Comparison of ENCODE assay signal across 8 mouse cellular contexts in the genomic region with DNA sequence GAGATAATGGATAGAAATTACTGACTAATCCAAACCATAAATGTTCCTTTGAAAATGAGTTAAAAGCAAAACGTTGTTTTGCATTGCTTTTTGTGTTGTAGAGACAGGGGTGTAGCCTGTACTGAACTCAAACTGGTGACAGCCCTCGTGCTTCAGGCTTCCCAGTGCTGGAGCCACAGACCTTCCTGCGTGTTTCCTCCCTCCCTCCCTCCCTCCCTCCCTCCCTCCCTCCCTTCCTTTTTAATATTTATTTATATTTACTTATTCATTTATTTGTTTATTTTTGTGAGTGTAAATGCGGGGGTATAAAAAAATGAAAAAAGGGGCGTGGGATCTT. TPM values are rescaled to one million over a fixed set of nuclear protein-coding genes. Genes with fewer than 3 reads are reported as not detected.
DNase-seq lines count a peak whose midpoint lies in the region; ATAC-seq and TF ChIP-seq lines count a peak whose summit lies in the region.

No protein-coding gene starts in this region.

- peak overlapping the region; percentile 55 for H3K4me3 ChIP-seq in heart, postnatal 0 days (ENCODE audit: low read depth, low read length)
- peak overlapping the region; percentile 70; the same call in 1 of the 2 replicates for H3K4me3 ChIP-seq in brown adipose tissue, adult 24 weeks (ENCODE audit: insufficient read depth, low read depth, low read length)
- H3K4me3 ChIP-seq in hindbrain, embryonic 14.5 days (replicated peaks; ENCODE audit: low read length): peak overlapping the region; percentile 52
- peak overlapping the region; percentile 48 for H3K4me3 ChIP-seq in midbrain, embryonic 13.5 days (replicated peaks)

- TF ChIP-seq EP300 in heart, postnatal 0 days (IDR thresholded peaks at IDR 0.05; ENCODE audit: low read depth): no peak

- ATAC-seq in heart, postnatal 0 days (ENCODE audit: insufficient read depth, low read depth): no peak
- no peak for ATAC-seq in hindbrain, embryonic 14.5 days (ENCODE audit: low FRiP score)
- ATAC-seq in midbrain, embryonic 13.5 days: peak; percentile 47

- no peaks in the 10 kb centered on the region; the same call in 1 of the 2 replicates for H3K4me1 ChIP-seq in heart, postnatal 0 days (ENCODE audit: control insufficient read depth, insufficient read depth)
- 0 out of 2 replicates have a peak, but pooled peaks cover 2% of the 10 kb centered on the region for H3K4me1 ChIP-seq in brown adipose tissue, adult 24 weeks (ENCODE audit: control insufficient read depth, insufficient read depth, insufficient read length, low read length)
- H3K4me1 ChIP-seq in hindbrain, embryonic 14.5 days (replicated peaks; ENCODE audit: control insufficient read depth, insufficient read depth, low read length): no peaks in the 10 kb centered on the region
- H3K4me1 ChIP-seq in midbrain, embryonic 13.5 days (replicated peaks): no peaks in the 10 kb centered on the region

- H3K27ac ChIP-seq in heart, postnatal 0 days (ENCODE audit: low read depth): 0 out of 2 replicates have a peak overlapping the region, but pooled peaks have one; percentile 54
- no peak overlapping the region for H3K27ac ChIP-seq in brown adipose tissue, adult 24 weeks (replicated peaks; ENCODE audit: low read depth, low read length)
- H3K27ac ChIP-seq in hindbrain, embryonic 14.5 days: peak overlapping the region; percentile 81
- peak overlapping the region; percentile 84 for H3K27ac ChIP-seq in midbrain, embryonic 13.5 days

- peak overlapping the region; percentile 76 for H3K4me2 ChIP-seq in heart, postnatal 0 days (ENCODE audit: low read depth, low read length)
- peak overlapping the region; percentile 66 for H3K4me2 ChIP-seq in hindbrain, embryonic 14.5 days (replicated peaks)
- H3K4me2 ChIP-seq in midbrain, embryonic 13.5 days (replicated peaks): peak overlapping the region; percentile 56

- no peak for DNase-seq in heart, postnatal 0 days (ENCODE audit: low spot score)
- DNase-seq in heart, adult 8-10 months (ENCODE audit: low spot score): no peak
- DNase-seq in hindbrain, embryonic 14.5 days (ENCODE audit: low spot score): no peak
- DNase-seq in left cerebral cortex, adult 9 months (ENCODE audit: low spot score in 2 of 2): no peak
- DNase-seq in urinary bladder, adult 2 months (ENCODE audit: low spot score): no peak
- no peak for DNase-seq in cerebellum, postnatal 4 days (ENCODE audit: low spot score in 2 of 2)

- WGBS in heart, postnatal 0 days: 8% methylated on average over 5 of the region's 5 CpGs
- 14% methylated on average over 5 of the region's 5 CpGs for WGBS in hindbrain, embryonic 14.5 days
- 9% methylated on average over 5 of the region's 5 CpGs for WGBS in midbrain, embryonic 13.5 days

- H3K36me3 ChIP-seq in heart, postnatal 0 days (replicated peaks; ENCODE audit: control insufficient read depth, insufficient read depth, low read length): no peaks in the 10 kb centered on the region
- no peaks in the 10 kb centered on the region for H3K36me3 ChIP-seq in hindbrain, embryonic 14.5 days (replicated peaks; ENCODE audit: control insufficient read depth, insufficient read depth)
- H3K36me3 ChIP-seq in midbrain, embryonic 13.5 days: no peaks in the 10 kb centered on the region

- H3K9ac ChIP-seq in heart, postnatal 0 days (replicated peaks; ENCODE audit: low read depth, low read length): peak overlapping the region; percentile 40; the same call in 1 of the 2 replicates
- H3K9ac ChIP-seq in hindbrain, embryonic 14.5 days: peak overlapping the region; percentile 68
- H3K9ac ChIP-seq in midbrain, embryonic 13.5 days (replicated peaks): peak overlapping the region; percentile 72

- TF ChIP-seq CTCF in heart, postnatal 0 days (IDR thresholded peaks at IDR 0.05; ENCODE audit: low read depth): no peak

- no peaks in the 10 kb centered on the region for H3K27me3 ChIP-seq in heart, postnatal 0 days (ENCODE audit: control insufficient read depth, insufficient read depth, low read length)
- no peaks in the 10 kb centered on the region for H3K27me3 ChIP-seq in hindbrain, embryonic 14.5 days (ENCODE audit: control insufficient read depth, insufficient read depth, low read length)
- H3K27me3 ChIP-seq in midbrain, embryonic 13.5 days: no peaks in the 10 kb centered on the region

- H3K9me3 ChIP-seq in heart, postnatal 0 days (replicated peaks; ENCODE audit: control insufficient read depth, low read length): no peaks in the 10 kb centered on the region
- no peaks in the 10 kb centered on the region for H3K9me3 ChIP-seq in hindbrain, embryonic 14.5 days (ENCODE audit: control insufficient read depth, low read length)
- no peaks in the 10 kb centered on the region for H3K9me3 ChIP-seq in midbrain, embryonic 13.5 days

RNA-seq across cellular contexts. Expression of a gene that starts 8.5 kb away (rescaled TPM):
- 1,225 and 1,316 TPM in 2 replicates for total RNA-seq in heart, postnatal 0 days (2014; rRNA removed; ENCODE audit: low replicate concordance)
- 1.7 and 3.1 TPM in 2 replicates for polyA plus RNA-seq in heart, postnatal 0 days (2015; fragmentation: Nextera tagmentation; extraction: Ambion mirVana)
- total RNA-seq in heart, adult 8-10 months (2022): 1 to 10 TPM; 1.4 to 7.1 (median 2.5) TPM
- not detected in 2 replicates for polyA plus RNA-seq in brown adipose tissue, adult 24 weeks (2012; ENCODE audit: insufficient read depth, insufficient read length, missing spikeins)
- polyA plus RNA-seq in hindbrain, embryonic 14.5 days (2014; fragmentation: Nextera tagmentation; extraction: Ambion mirVana): 1.8 and 2.5 TPM in 2 replicates
- polyA plus RNA-seq in midbrain, embryonic 13.5 days (2015; fragmentation: Nextera tagmentation; extraction: Ambion mirVana): 7.6 and 8.3 TPM in 2 replicates
- 0.65 and 1.6 TPM in 2 replicates for polyA plus RNA-seq in urinary bladder, adult 2 months (2012; rRNA removed)

RNA-seq across cellular contexts. Expression of a gene that starts 8.7 kb away (rescaled TPM):
- total RNA-seq in heart, postnatal 0 days (2014; rRNA removed; ENCODE audit: low replicate concordance): 658 and 1,026 TPM in 2 replicates
- 7.6 and 7.9 TPM in 2 replicates for polyA plus RNA-seq in heart, postnatal 0 days (2015; fragmentation: Nextera tagmentation; extraction: Ambion mirVana)
- total RNA-seq in heart, adult 8-10 months (2022): 10 to 100 TPM in 1 of 4 experiments, 1 to 10 TPM in 3; 2.7 to 12.6 (median 6.6) TPM
- polyA plus RNA-seq in brown adipose tissue, adult 24 weeks (2012; ENCODE audit: insufficient read depth, insufficient read length, missing spikeins): not detected in 2 replicates
- 4.4 and 5.3 TPM in 2 replicates for polyA plus RNA-seq in hindbrain, embryonic 14.5 days (2014; fragmentation: Nextera tagmentation; extraction: Ambion mirVana)
- polyA plus RNA-seq in midbrain, embryonic 13.5 days (2015; fragmentation: Nextera tagmentation; extraction: Ambion mirVana): 17.7 and 21.2 TPM in 2 replicates
- polyA plus RNA-seq in urinary bladder, adult 2 months (2012; rRNA removed): 0.50 and 0.56 TPM in 2 replicates

RNA-seq across cellular contexts. Expression of a gene that starts 10.3 kb away (rescaled TPM):
- total RNA-seq in heart, postnatal 0 days (2014; rRNA removed; ENCODE audit: low replicate concordance): 29.3 and 34.1 TPM in 2 replicates
- 4.0 and 4.2 TPM in 2 replicates for polyA plus RNA-seq in heart, postnatal 0 days (2015; fragmentation: Nextera tagmentation; extraction: Ambion mirVana)
- total RNA-seq in heart, adult 8-10 months (2022): 10 to 100 TPM; 11.6 to 17.7 (median 15.2) TPM
- polyA plus RNA-seq in brown adipose tissue, adult 24 weeks (2012; ENCODE audit: insufficient read depth, insufficient read length, missing spikeins): 1.9 and 6.6 TPM in 2 replicates
- 6.0 and 6.2 TPM in 2 replicates for polyA plus RNA-seq in hindbrain, embryonic 14.5 days (2014; fragmentation: Nextera tagmentation; extraction: Ambion mirVana)
- 18.1 and 20.1 TPM in 2 replicates for polyA plus RNA-seq in midbrain, embryonic 13.5 days (2015; fragmentation: Nextera tagmentation; extraction: Ambion mirVana)
- 3.2 and 4.3 TPM in 2 replicates for polyA plus RNA-seq in urinary bladder, adult 2 months (2012; rRNA removed)

RNA-seq across cellular contexts. Expression of a gene that starts 15.8 kb away (rescaled TPM):
- total RNA-seq in heart, postnatal 0 days (2014; rRNA removed; ENCODE audit: low replicate concordance): 563 and 573 TPM in 2 replicates
- polyA plus RNA-seq in heart, postnatal 0 days (2015; fragmentation: Nextera tagmentation; extraction: Ambion mirVana): 0.34 TPM in 1 of 2 replicates, not detected in the other
- total RNA-seq in heart, adult 8-10 months (2022): 10 to 100 TPM in 1 of 4 experiments, 1 to 10 TPM in 3; 4.6 to 13.2 (median 8.3) TPM
- not detected in 2 replicates for polyA plus RNA-seq in brown adipose tissue, adult 24 weeks (2012; ENCODE audit: insufficient read depth, insufficient read length, missing spikeins)
- polyA plus RNA-seq in hindbrain, embryonic 14.5 days (2014; fragmentation: Nextera tagmentation; extraction: Ambion mirVana): 1.5 and 1.6 TPM in 2 replicates
- polyA plus RNA-seq in midbrain, embryonic 13.5 days (2015; fragmentation: Nextera tagmentation; extraction: Ambion mirVana): 4.0 and 5.5 TPM in 2 replicates
- 0.18 and 0.74 TPM in 2 replicates for polyA plus RNA-seq in urinary bladder, adult 2 months (2012; rRNA removed)

RNA-seq across cellular contexts. Expression of a gene that starts 16.1 kb away (rescaled TPM):
- total RNA-seq in heart, postnatal 0 days (2014; rRNA removed; ENCODE audit: low replicate concordance): 48.9 and 128 TPM in 2 replicates
- 1.9 TPM in 1 of 2 replicates, not detected in the other for polyA plus RNA-seq in heart, postnatal 0 days (2015; fragmentation: Nextera tagmentation; extraction: Ambion mirVana)
- 10 to 100 TPM in 2 of 4 experiments, 1 to 10 TPM in 2; 1.7 to 11.1 (median 9.1) TPM for total RNA-seq in heart, adult 8-10 months (2022)
- polyA plus RNA-seq in brown adipose tissue, adult 24 weeks (2012; ENCODE audit: insufficient read depth, insufficient read length, missing spikeins): not detected in 2 replicates
- 8.0 TPM in 1 of 2 replicates, not detected in the other for polyA plus RNA-seq in hindbrain, embryonic 14.5 days (2014; fragmentation: Nextera tagmentation; extraction: Ambion mirVana)
- 6.2 TPM in 1 of 2 replicates, not detected in the other for polyA plus RNA-seq in midbrain, embryonic 13.5 days (2015; fragmentation: Nextera tagmentation; extraction: Ambion mirVana)
- polyA plus RNA-seq in urinary bladder, adult 2 months (2012; rRNA removed): 0.46 TPM in 1 of 2 replicates, not detected in the other
